Mouse (Mus musculus) MEL (cell line): Measurements from ENCODE around the gene Notch2. TPM values are rescaled to one million over a fixed set of nuclear protein-coding genes. Genes with fewer than 3 reads are reported as not detected.

Experiments
- DNase-seq: peaks from one replicate; pipeline ENCODE4 v3.0.0; 2011; ENCODE audit warnings: low read depth, low spot score
- H3K27ac ChIP-seq: 2 replicates; pipeline ENCODE4 v1.5.1; 2012; ENCODE audit warnings: low read depth, mild to moderate bottlenecking, control low read depth, low read length, moderate library complexity; ENCODE audit not compliant: control insufficient read depth
- H3K27me3 ChIP-seq, 2 experiments: fragments of 150-350 bp in 1 of 2; sonication (generic) in 1 of 2; 2 replicates each; pipeline ENCODE4 v1.6.1; 2012; ENCODE audit warnings: low read length in 2 of 2, mild to moderate bottlenecking in 2 of 2, improper control_type of control experiment in 1 of 2, moderate library complexity in 1 of 2; ENCODE audit not compliant: insufficient read depth in 2 of 2, control insufficient read depth in 1 of 2
- H3K36me3 ChIP-seq, 2 experiments: 2 replicates each; pipeline ENCODE4 v1.6.1; 2012 to 2014; ENCODE audit warnings: low read length in 2 of 2, improper control_type of control experiment in 1 of 2, inconsistent platforms in 1 of 2, mild to moderate bottlenecking in 1 of 2; ENCODE audit not compliant: insufficient read depth in 2 of 2, control insufficient read depth in 1 of 2
- H3K4me1 ChIP-seq, 2 experiments: fragments of 150-350 bp in 1 of 2; sonication (generic) in 1 of 2; 2 replicates each; pipeline ENCODE4 v1.6.1; 2012; ENCODE audit warnings: low read length in 2 of 2, improper control_type of control experiment in 1 of 2, mild to moderate bottlenecking in 1 of 2; ENCODE audit not compliant: insufficient read depth in 2 of 2, control insufficient read depth in 1 of 2
- H3K4me3 ChIP-seq, 2 experiments: fragments of 150-350 bp in 1 of 2; sonication (generic) in 1 of 2; 2 replicates each; pipeline ENCODE4 v1.5.1; 2012; ENCODE audit warnings: low read depth in 2 of 2, low read length in 2 of 2, mild to moderate bottlenecking in 2 of 2, moderate library complexity in 2 of 2, control low read depth in 1 of 2, improper control_type of control experiment in 1 of 2; ENCODE audit not compliant: control insufficient read depth in 1 of 2, insufficient read depth in 1 of 2
- H3K79me2 ChIP-seq: 2 replicates; pipeline ENCODE4 v1.6.1; 2012; ENCODE audit warnings: mild to moderate bottlenecking, low read length, moderate library complexity; ENCODE audit not compliant: control insufficient read depth, poor library complexity, insufficient read depth
- H3K9ac ChIP-seq: 2 replicates; pipeline ENCODE4 v1.6.1; 2012; ENCODE audit warnings: low read depth, mild to moderate bottlenecking, control low read depth, low read length, moderate library complexity; ENCODE audit not compliant: control insufficient read depth, poor library complexity, severe bottlenecking
- H3K9me3 ChIP-seq: fragments of 150-350 bp; sonication (generic); replicated peaks from 2 replicates; pipeline ENCODE4 v1.6.1; 2012; ENCODE audit warnings: mild to moderate bottlenecking, low read length, improper control_type of control experiment, moderate library complexity; ENCODE audit not compliant: insufficient read depth
- CHD1 ChIP-seq: IDR thresholded peaks from 2 replicates; pipeline ENCODE4 v1.6.1; 2012; ENCODE audit warnings: low read depth, mild to moderate bottlenecking, inconsistent platforms, low read length, improper control_type of control experiment
- CTCF ChIP-seq, 3 experiments: IDR thresholded peaks in 2 of 3; conservative IDR thresholded peaks in 1 of 3; 2 replicates each; pipeline ENCODE4 v1.5.1; 2011 to 2012; ENCODE audit warnings: low read length in 3 of 3, low read depth in 2 of 3, mild to moderate bottlenecking in 2 of 3, improper control_type of control experiment in 1 of 3, inconsistent platforms in 1 of 3, mixed read lengths in 1 of 3, moderate library complexity in 1 of 3; ENCODE audit not compliant: control insufficient read depth in 1 of 3, insufficient read depth in 1 of 3, poor library complexity in 1 of 3, severe bottlenecking in 1 of 3
- EP300 ChIP-seq, 2 experiments: IDR thresholded peaks; 2 replicates each; pipeline ENCODE4 v1.6.1; 2011; ENCODE audit warnings: improper control_type of control experiment in 2 of 2, low read length in 2 of 2, low read depth in 1 of 2, mild to moderate bottlenecking in 1 of 2
- GATA1 ChIP-seq: IDR thresholded peaks from 2 replicates; pipeline ENCODE4 v1.6.1; 2011; ENCODE audit warnings: low read depth, low read length, improper control_type of control experiment
- HCFC1 ChIP-seq: IDR thresholded peaks from 2 replicates; pipeline ENCODE4 v1.6.1; 2012; ENCODE audit warnings: low read depth, mild to moderate bottlenecking, inconsistent platforms, low read length, improper control_type of control experiment, moderate library complexity
- JUND ChIP-seq: IDR thresholded peaks from 2 replicates; pipeline ENCODE4 v1.6.1; 2011; ENCODE audit warnings: low read depth, mild to moderate bottlenecking, improper control_type of control experiment, low read length
- KAT2A ChIP-seq: conservative IDR thresholded peaks from 2 replicates; pipeline ENCODE4 v1.6.1; 2012; ENCODE audit warnings: low read depth, low read length, improper control_type of control experiment, inconsistent platforms
- MAFK ChIP-seq: IDR thresholded peaks from 2 replicates; pipeline ENCODE4 v1.6.1; 2011; ENCODE audit warnings: low read depth, mild to moderate bottlenecking, low read length, improper control_type of control experiment, borderline replicate concordance
- MEF2A ChIP-seq: IDR thresholded peaks from 2 replicates; pipeline ENCODE4 v1.6.1; 2014; ENCODE audit warnings: low read depth, mild to moderate bottlenecking, inconsistent platforms, low read length, improper control_type of control experiment; ENCODE audit not compliant: poor library complexity, insufficient replicate concordance, severe bottlenecking; ENCODE audit errors: extremely low read depth
- MYB ChIP-seq: IDR thresholded peaks from 2 replicates; pipeline ENCODE4 v1.6.1; 2011; ENCODE audit warnings: mild to moderate bottlenecking, low read depth, low read length, improper control_type of control experiment
- MYC ChIP-seq: IDR thresholded peaks from 2 replicates; pipeline ENCODE4 v1.6.1; 2011; ENCODE audit warnings: low read depth, mild to moderate bottlenecking, low read length, improper control_type of control experiment, moderate library complexity
- NRF1 ChIP-seq: IDR thresholded peaks from 2 replicates; pipeline ENCODE4 v1.6.1; 2014; ENCODE audit warnings: low read depth, mild to moderate bottlenecking, inconsistent platforms, low read length, improper control_type of control experiment, moderate library complexity; ENCODE audit not compliant: poor library complexity, insufficient read depth, severe bottlenecking
- POLR2AphosphoS2 ChIP-seq: IDR thresholded peaks from 2 replicates; pipeline ENCODE4 v1.6.1; 2011; ENCODE audit warnings: low read length, improper control_type of control experiment
- RAD21 ChIP-seq: IDR thresholded peaks from 2 replicates; pipeline ENCODE4 v1.6.1; 2011; ENCODE audit warnings: mild to moderate bottlenecking, low read depth, low read length, improper control_type of control experiment
- RCOR1 ChIP-seq: IDR thresholded peaks from 2 replicates; pipeline ENCODE4 v1.6.1; 2012; ENCODE audit warnings: low read depth, mild to moderate bottlenecking, inconsistent platforms, low read length, improper control_type of control experiment
- SIN3A ChIP-seq: IDR thresholded peaks from 2 replicates; pipeline ENCODE4 v1.6.1; 2012; ENCODE audit warnings: low read length, improper control_type of control experiment, inconsistent platforms
- TBP ChIP-seq: IDR thresholded peaks from 2 replicates; pipeline ENCODE4 v1.8.0; 2011; ENCODE audit warnings: low read depth, low read length, improper control_type of control experiment
- TCF12 ChIP-seq: IDR thresholded peaks from 2 replicates; pipeline ENCODE4 v1.6.1; 2014; ENCODE audit warnings: low read depth, mild to moderate bottlenecking, inconsistent platforms, low read length, improper control_type of control experiment, moderate library complexity
- UBTF ChIP-seq: IDR thresholded peaks from 2 replicates; pipeline ENCODE4 v1.6.1; 2012; ENCODE audit warnings: low read depth, mild to moderate bottlenecking, inconsistent platforms, low read length, improper control_type of control experiment, moderate library complexity, borderline replicate concordance; ENCODE audit not compliant: insufficient read depth
- USF1 ChIP-seq: IDR thresholded peaks from 2 replicates; pipeline ENCODE4 v1.6.1; 2014; ENCODE audit warnings: low read depth, mild to moderate bottlenecking, inconsistent platforms, low read length, improper control_type of control experiment, moderate library complexity
- USF2 ChIP-seq, 2 experiments: IDR thresholded peaks; 2 replicates each; pipeline ENCODE4 v1.6.1; 2011 to 2012; ENCODE audit warnings: improper control_type of control experiment in 2 of 2, low read length in 2 of 2, borderline replicate concordance in 1 of 2, inconsistent platforms in 1 of 2, low read depth in 1 of 2, mild to moderate bottlenecking in 1 of 2; ENCODE audit not compliant: insufficient read depth in 1 of 2
- ZMIZ1 ChIP-seq: IDR thresholded peaks from 2 replicates; pipeline ENCODE4 v1.6.1; 2012; ENCODE audit warnings: low read depth, mild to moderate bottlenecking, inconsistent platforms, low read length, improper control_type of control experiment, moderate library complexity
- polyA plus RNA-seq, 2 experiments: library from polyadenylated mRNA; stranded (reverse) in 1 of 2; unstranded in 1 of 2; fragments of >175 nt in 1 of 2; fragments of >200 nt in 1 of 2; gene quantifications; 2 replicates each; pipeline versions ENCODE4 v1.2.1 to v1.2.4; 2012; ENCODE audit warnings: low replicate concordance in 2 of 2, low read depth in 1 of 2; ENCODE audit not compliant: insufficient read length in 2 of 2, insufficient read depth in 1 of 2, missing spikeins in 1 of 2
- total RNA-seq: library from RNA; depleted of rRNA; stranded (reverse); fragments of 300-350 nt; gene quantifications from 2 replicates; pipeline ENCODE4 v1.2.3, GENCODE M21; 2012

The Notch2 gene
- total and polyA plus RNA-seq, 3 experiments = 16.2 to 36.6 (median 16.6) TPM

- DNase-seq = peak; percentile 48
- no peak for TF ChIP-seq NRF1
- TF ChIP-seq JUND = no peak
- 0 out of 2 replicates have a peak, but pooled peaks have one; percentile 8 for TF ChIP-seq TCF12
- peak; percentile 36 to 46; a peak in 2 of 4 replicates for TF ChIP-seq EP300 (IDR thresholded peaks at IDR 0.05; ENCODE audit: low read depth in 1 of 2, low read length in 2 of 2)
- peak; percentile 56 for TF ChIP-seq GATA1
- TF ChIP-seq, all 39 proteins: peak for 3
- Histone ChIP-seq H3K27me3 (no peaks in the 10 kb centered on the region), H3K79me2 (no peaks in the 10 kb centered on the region), H3K9me3 (no peaks in the 10 kb centered on the region), H3K4me3 (no peak overlapping the region), H3K4me1 (peaks cover 5 to 24% of the 10 kb centered on the region in 2 experiments), H3K36me3 (peaks cover 0 to 15% of the 10 kb centered on the region in 2 experiments; a peak in 2 of 4 replicates), H3K27ac (peak overlapping the region; percentile 19), H3K9ac (no peak overlapping the region)
Observed at GRCm38 (mm10) chr3:97969019-97969418, 44.3 kb upstream of the Notch2 start.

GRCm38 (mm10) chr3:97971117-97971516 lies 42.2 kb upstream of the Notch2 start:
- Histone ChIP-seq H3K36me3 (peaks cover 0 to 15% of the 10 kb centered on the region in 2 experiments; a peak in 2 of 4 replicates), H3K4me1 (peaks cover 5 to 24% of the 10 kb centered on the region in 2 experiments), H3K79me2 (no peaks in the 10 kb centered on the region), H3K27ac (no peak overlapping the region), H3K9ac (peak overlapping the region; percentile 20), H3K4me3 (peak overlapping the region; percentile 9 to 39; a peak in 2 of 4 replicates), H3K27me3 (no peaks in the 10 kb centered on the region), H3K9me3 (no peaks in the 10 kb centered on the region)
- DNase-seq = peak; percentile 82
- TF ChIP-seq CTCF (IDR thresholded peaks at IDR 0.05 in 2 of 3, conservative IDR thresholded peaks at IDR 0.05 in 1 of 3; ENCODE audit: control insufficient read depth in 1 of 3, insufficient read depth in 1 of 3, low read depth in 2 of 3, low read length in 3 of 3, poor library complexity in 1 of 3, severe bottlenecking in 1 of 3) (no peak), TCF12 (0 out of 2 replicates have a peak, but pooled peaks have one; percentile 15)

- DNase-seq = no peak
- Histone ChIP-seq H3K4me1 (peaks cover 5 to 24% of the 10 kb centered on the region in 2 experiments), H3K9ac (no peak overlapping the region), H3K79me2 (no peaks in the 10 kb centered on the region), H3K9me3 (no peaks in the 10 kb centered on the region), H3K27ac (no peak overlapping the region), H3K36me3 (peaks cover 0 to 13% of the 10 kb centered on the region in 2 experiments; a peak in 2 of 4 replicates), H3K27me3 (no peaks in the 10 kb centered on the region), H3K4me3 (no peak overlapping the region)
- no peak for TF ChIP-seq KAT2A
- no peak for TF ChIP-seq RCOR1
- TF ChIP-seq NRF1 = no peak
- TF ChIP-seq ZMIZ1 = no peak
- TF ChIP-seq HCFC1 = no peak
- TF ChIP-seq MYB = no peak
- no peak for TF ChIP-seq CHD1
- no peak for TF ChIP-seq POLR2AphosphoS2
- TF ChIP-seq UBTF = no peak
- TF ChIP-seq MYC = no peak
- no peak for TF ChIP-seq RAD21
- TF ChIP-seq USF1 = no peak
- no peak for TF ChIP-seq MEF2A
- no peak for TF ChIP-seq TBP
- TF ChIP-seq SIN3A = no peak
- TF ChIP-seq USF2 (IDR thresholded peaks at IDR 0.05; ENCODE audit: borderline replicate concordance in 1 of 2, insufficient read depth in 1 of 2, low read depth in 1 of 2, low read length in 2 of 2) = no peak
- no peak for TF ChIP-seq JUND
- TF ChIP-seq MAFK = no peak
Observed at GRCm38 (mm10) chr3:97972200-97972599, 41.1 kb upstream of the Notch2 start.
